Mouse (Mus musculus) hindbrain, embryonic 10.5 days (tissue): ENCODE results near the gene Ndufa6. TPM values are rescaled to one million over a fixed set of nuclear protein-coding genes. Genes with fewer than 3 reads are reported as not detected.
"Not testable (repeated sequence)": the region's sequence is repeated elsewhere in the genome, so short reads cannot be mapped to it uniquely, and the experiment has no call there.

Experiments used
- DNase-seq: peaks from one replicate; pipeline ENCODE4 v3.0.0-alpha.2; 2017; ENCODE audit warnings: low spot score
- H3K27ac ChIP-seq: fragments of 300-500 bp; sonication (generic); 2 replicates; pipeline ENCODE4 v1.5.1; 2016; ENCODE audit warnings: mild to moderate bottlenecking, moderate library complexity
- H3K27me3 ChIP-seq: fragments of 300-500 bp; sonication (generic); 2 replicates; pipeline ENCODE4 v1.6.1; 2016; ENCODE audit warnings: mild to moderate bottlenecking; ENCODE audit not compliant: poor library complexity, insufficient read depth, severe bottlenecking
- H3K36me3 ChIP-seq: fragments of 300-500 bp; sonication (generic); 2 replicates; pipeline ENCODE4 v1.6.1; 2016; ENCODE audit warnings: mild to moderate bottlenecking, moderate library complexity
- H3K4me1 ChIP-seq: fragments of 300-500 bp; sonication (generic); replicated peaks from 2 replicates; pipeline ENCODE4 v1.6.1; 2016; ENCODE audit warnings: mild to moderate bottlenecking
- H3K4me3 ChIP-seq: fragments of 300-500 bp; sonication (generic); 2 replicates; pipeline ENCODE4 v1.5.1; 2016; ENCODE audit warnings: mild to moderate bottlenecking, moderate library complexity
- H3K9me3 ChIP-seq: fragments of 300-500 bp; sonication (generic); 2 replicates; pipeline ENCODE4 v1.6.1; 2016; ENCODE audit warnings: mild to moderate bottlenecking, moderate library complexity
- WGBS: fragments of 180-500 bp; shearing (Covaris S2); methylation state at CpG from one replicate; pipeline ENCODE4 v1.1.7; 2016; 5-methylcytosine and 5-hydroxymethylcytosine counted together
- polyA plus RNA-seq: library from polyadenylated mRNA; unstranded; fragments of >200 nt; fragmentation: Nextera tagmentation; extraction: Ambion mirVana; gene quantifications from 2 replicates; pipeline ENCODE4 v1.2.1, GENCODE M21; 2016

Gene Ndufa6
- polyA plus RNA-seq, 1 experiment from 2014 or later = 273 TPM

GRCm38 (mm10) chr15:82378261-82379180, 24.4 kb upstream of the Ndufa6 start:
- peaks cover 61% of the 10 kb centered on the region for H3K4me1 ChIP-seq

DNA sequence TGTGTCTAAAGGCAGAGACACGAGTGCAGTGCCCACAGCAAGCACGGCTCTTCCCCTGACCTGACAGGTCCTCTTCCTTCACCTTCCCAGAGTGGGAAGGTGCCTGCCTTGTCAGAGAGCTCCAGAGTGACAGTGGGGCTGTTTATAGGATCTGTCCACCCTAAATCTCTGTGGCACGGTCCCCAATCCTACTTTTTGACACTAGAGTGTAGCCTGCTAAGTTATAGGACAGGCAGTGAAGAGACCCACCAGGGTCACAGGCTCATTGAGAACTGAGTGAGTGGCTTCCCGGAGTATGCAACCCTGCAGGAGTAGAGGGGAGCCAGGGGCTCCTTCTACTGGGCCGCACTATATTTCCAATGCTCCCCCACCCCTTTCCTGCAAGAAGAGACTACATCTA, 23.6 kb upstream of the Ndufa6 start:
- Histone ChIP-seq H3K36me3 (no peaks in the 10 kb centered on the region), H3K9me3 (no peaks in the 10 kb centered on the region), H3K27me3 (no peaks in the 10 kb centered on the region), H3K27ac (no peak overlapping the region), H3K4me3 (no peak overlapping the region), H3K4me1 (peaks cover 69% of the 10 kb centered on the region)
- no peak for DNase-seq
- 80% methylated on average over 5 of the region's 5 CpGs for WGBS

More at GRCm38 (mm10) chr15:82378261-82379180, 24.4 kb upstream of the Ndufa6 start:
- Histone ChIP-seq H3K36me3 (no peaks in the 10 kb centered on the region), H3K27ac (0 out of 2 replicates have a peak overlapping the region, but pooled peaks have one; percentile 2), H3K27me3 (no peaks in the 10 kb centered on the region), H3K9me3 (no peaks in the 10 kb centered on the region), H3K4me3 (no peak overlapping the region)
- DNase-seq = no peak
- WGBS = 57% methylated on average over 15 of the region's 15 CpGs

GRCm38 (mm10) chr15:82376393-82377138, 22.4 kb upstream of the Ndufa6 start:
- DNase-seq = no peak
- Histone ChIP-seq H3K4me1 (peaks cover 69% of the 10 kb centered on the region), H3K36me3 (no peaks in the 10 kb centered on the region), H3K27ac (peak overlapping the region; percentile 70; the same call in 1 of the 2 replicates), H3K27me3 (no peaks in the 10 kb centered on the region), H3K9me3 (no peaks in the 10 kb centered on the region), H3K4me3 (no peak overlapping the region)
- 73% methylated on average over 17 of the region's 17 CpGs for WGBS

- H3K9me3 ChIP-seq = no peaks in the 10 kb centered on the region
- no peak for DNase-seq
- 0 out of 2 replicates have a peak overlapping the region, but pooled peaks have one; percentile 51 for H3K27ac ChIP-seq
- H3K27me3 ChIP-seq = no peaks in the 10 kb centered on the region
- no peaks in the 10 kb centered on the region for H3K36me3 ChIP-seq
- WGBS = 88% methylated on average over 9 of the region's 9 CpGs
- H3K4me3 ChIP-seq = no peak overlapping the region
- H3K4me1 ChIP-seq = peaks cover 65% of the 10 kb centered on the region
Observed at GRCm38 (mm10) chr15:82375855-82376254, 21.7 kb upstream of the Ndufa6 start.

GRCm38 (mm10) chr15:82374437-82374836, 20.3 kb upstream of the Ndufa6 start:
- H3K36me3 ChIP-seq = no peaks in the 10 kb centered on the region
- no peaks in the 10 kb centered on the region for H3K9me3 ChIP-seq
- peaks cover 51% of the 10 kb centered on the region for H3K4me1 ChIP-seq
- H3K27ac ChIP-seq = no peak overlapping the region
- no peaks in the 10 kb centered on the region for H3K27me3 ChIP-seq
- no peak overlapping the region for H3K4me3 ChIP-seq
- DNase-seq = no peak
- WGBS = 74% methylated on average over 5 of the region's 5 CpGs

GRCm38 (mm10) chr15:82372991-82373390, 18.9 kb upstream of the Ndufa6 start:
- WGBS = 85% methylated on average over 5 of the region's 5 CpGs
- no peak for DNase-seq
- 0 out of 2 replicates have a peak overlapping the region, but pooled peaks have one; percentile 4 for H3K27ac ChIP-seq
- H3K9me3 ChIP-seq = no peaks in the 10 kb centered on the region
- H3K4me3 ChIP-seq = no peak overlapping the region
- H3K4me1 ChIP-seq = peaks cover 36% of the 10 kb centered on the region
- H3K36me3 ChIP-seq = no peaks in the 10 kb centered on the region
- H3K27me3 ChIP-seq = no peaks in the 10 kb centered on the region

DNA sequence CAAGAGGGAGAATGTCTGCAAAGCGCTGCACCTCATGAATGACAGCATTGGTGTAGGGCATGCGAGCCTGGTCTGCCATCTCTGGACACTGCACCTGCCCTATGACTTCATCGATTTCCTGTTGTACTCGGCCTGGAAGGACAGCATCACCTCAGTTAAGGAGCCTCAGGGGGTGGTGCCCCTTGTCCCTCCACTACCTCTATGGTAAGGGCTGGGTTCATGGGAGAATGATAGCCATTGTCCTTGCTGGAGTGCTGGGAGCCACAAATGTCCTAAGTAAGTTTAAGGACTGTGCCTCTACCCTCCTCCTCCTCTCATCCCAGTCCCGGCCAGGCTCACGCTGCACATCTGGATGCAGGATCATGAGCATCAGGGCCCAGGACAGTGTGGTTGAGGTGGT, 18.3 kb upstream of the Ndufa6 start:
- H3K27me3 ChIP-seq = no peaks in the 10 kb centered on the region
- peaks cover 31% of the 10 kb centered on the region for H3K4me1 ChIP-seq
- no peak overlapping the region for H3K4me3 ChIP-seq
- no peaks in the 10 kb centered on the region for H3K36me3 ChIP-seq
- 88% methylated on average over 6 of the region's 6 CpGs for WGBS
- H3K9me3 ChIP-seq = no peaks in the 10 kb centered on the region
- no peak for DNase-seq
- no peak overlapping the region for H3K27ac ChIP-seq

GRCm38 (mm10) chr15:82368851-82369250, 14.7 kb upstream of the Ndufa6 start:
- peaks cover 10% of the 10 kb centered on the region; the same call in 1 of the 2 replicates for H3K4me1 ChIP-seq
- no peaks in the 10 kb centered on the region for H3K36me3 ChIP-seq
- no peak overlapping the region for H3K4me3 ChIP-seq
- WGBS = 88% methylated on average over 1 of the region's 1 CpGs
- no peak overlapping the region for H3K27ac ChIP-seq
- DNase-seq = no peak
- no peaks in the 10 kb centered on the region for H3K27me3 ChIP-seq
- no peaks in the 10 kb centered on the region for H3K9me3 ChIP-seq

DNA sequence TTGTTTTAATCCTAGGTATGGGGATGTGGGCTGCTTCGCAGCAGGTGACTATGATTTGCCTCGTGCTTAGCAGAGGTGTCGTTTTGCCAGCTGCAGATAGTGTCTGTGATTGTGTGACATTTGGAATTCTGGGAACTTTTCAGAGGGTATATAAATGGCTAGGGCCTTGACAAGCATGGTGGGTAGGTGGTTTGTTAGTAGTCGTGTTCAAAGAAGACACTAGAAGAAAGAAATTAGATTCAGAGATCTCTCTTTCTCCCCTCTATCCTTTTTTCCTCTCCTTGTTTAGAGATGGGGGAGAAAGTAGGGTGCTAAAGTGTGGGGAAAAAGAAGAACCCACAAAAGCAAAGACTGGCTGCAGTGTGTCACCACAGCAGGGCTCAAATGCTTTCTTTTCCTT, 14.0 kb upstream of the Ndufa6 start:
- Histone ChIP-seq H3K9me3 (no peaks in the 10 kb centered on the region), H3K27ac (no peak overlapping the region), H3K27me3 (no peaks in the 10 kb centered on the region), H3K4me1 (peaks cover 4% of the 10 kb centered on the region; the same call in 1 of the 2 replicates), H3K4me3 (no peak overlapping the region), H3K36me3 (no peaks in the 10 kb centered on the region)
- 92% methylated on average over 4 of the region's 4 CpGs for WGBS
- DNase-seq = no peak

DNA sequence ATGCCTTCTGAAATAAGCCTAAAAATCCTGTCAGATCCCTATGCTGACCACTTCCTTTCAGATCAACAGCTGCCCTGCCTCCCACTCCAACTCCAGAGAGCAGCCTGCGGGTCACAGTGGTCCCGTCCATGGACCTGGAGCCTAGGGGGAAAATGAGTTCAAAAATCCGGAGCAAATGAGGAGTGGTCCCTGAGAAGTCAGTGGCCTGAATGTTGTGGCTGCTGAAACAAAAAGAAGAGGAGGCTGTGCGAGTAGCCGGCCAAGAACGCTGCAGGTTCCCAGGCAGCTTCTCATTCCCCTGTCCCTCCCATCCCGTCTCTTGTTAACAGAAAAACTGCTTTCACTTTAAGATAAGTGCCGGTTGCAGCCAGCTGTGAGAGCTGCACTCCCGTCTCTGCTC, 10.4 kb upstream of the Ndufa6 start:
- H3K4me3 ChIP-seq, H3K4me1 ChIP-seq, H3K9me3 ChIP-seq, H3K36me3 ChIP-seq, DNase-seq, H3K27ac ChIP-seq, H3K27me3 ChIP-seq: not testable (repeated sequence)
- WGBS = 9% methylated on average over 7 of the region's 9 CpGs

DNA sequence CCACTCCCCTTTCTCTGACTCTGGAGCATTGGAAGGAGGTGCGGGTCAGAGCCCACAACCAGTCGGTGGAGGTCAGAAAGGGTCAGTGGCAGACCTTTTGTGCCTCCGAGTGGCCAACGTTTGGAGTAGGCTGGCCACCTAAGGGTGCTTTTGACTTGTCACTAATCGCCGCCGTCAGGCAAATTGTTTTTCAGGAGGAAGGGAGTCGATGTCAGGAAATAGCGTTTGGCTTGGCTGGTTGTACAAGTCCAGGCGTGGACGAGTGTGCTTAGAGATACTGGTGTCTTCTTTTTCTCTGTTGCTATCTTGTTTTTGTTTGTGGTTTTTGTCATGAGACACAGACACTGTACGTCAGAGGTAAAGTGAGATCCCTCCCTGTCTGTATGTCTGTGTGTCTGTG, 9.7 kb upstream of the Ndufa6 start:
- WGBS = 75% methylated on average over 7 of the region's 12 CpGs
- DNase-seq, H3K36me3 ChIP-seq, H3K27me3 ChIP-seq, H3K27ac ChIP-seq, H3K4me1 ChIP-seq, H3K4me3 ChIP-seq, H3K9me3 ChIP-seq: not testable (repeated sequence)

- WGBS = 87% methylated on average over 4 of the region's 4 CpGs
- H3K36me3 ChIP-seq = no peaks in the 10 kb centered on the region
- no peaks in the 10 kb centered on the region for H3K9me3 ChIP-seq
- no peak for DNase-seq
- no peaks in the 10 kb centered on the region for H3K27me3 ChIP-seq
- H3K27ac ChIP-seq = no peak overlapping the region
- peaks cover 7% of the 10 kb centered on the region for H3K4me1 ChIP-seq
- no peak overlapping the region for H3K4me3 ChIP-seq
Observed at GRCm38 (mm10) chr15:82362234-82362633, 8.1 kb upstream of the Ndufa6 start.

GRCm38 (mm10) chr15:82361459-82362018, 7.4 kb upstream of the Ndufa6 start:
- H3K9me3 ChIP-seq = no peaks in the 10 kb centered on the region
- H3K4me3 ChIP-seq = no peak overlapping the region
- WGBS = 80% methylated on average over 11 of the region's 11 CpGs
- H3K36me3 ChIP-seq = no peaks in the 10 kb centered on the region
- no peak for DNase-seq
- H3K4me1 ChIP-seq = peaks cover 7% of the 10 kb centered on the region
- H3K27me3 ChIP-seq = no peaks in the 10 kb centered on the region
- no peak overlapping the region for H3K27ac ChIP-seq
